In genomic region chr16:5049774-5050234, GRCm38 (mm10) we compare ENCODE assay signal across 8 mouse cellular contexts. TPM values are rescaled to one million over a fixed set of nuclear protein-coding genes. Genes with fewer than 3 reads are reported as not detected.
DNase-seq lines count a peak whose midpoint lies in the region; ATAC-seq and TF ChIP-seq lines count a peak whose summit lies in the region.

Gene Glyr1 (minus strand): TSS chr16:5049863.
Gene Ubn1 (plus strand): TSS chr16:5050057.

- peak within 1 kb of the TSS; percentile 98 for H3K27ac ChIP-seq in heart, embryonic 12.5 days (ENCODE audit: poor library complexity, severe bottlenecking)
- H3K27ac ChIP-seq in kidney, postnatal 0 days = peak within 1 kb of the TSS; percentile 99
- H3K27ac ChIP-seq in liver, embryonic 11.5 days (ENCODE audit: low read depth, low read length) = peak within 1 kb of the TSS; percentile 97
- H3K27ac ChIP-seq in stomach, embryonic 14.5 days (ENCODE audit: low read length) = peak within 1 kb of the TSS; percentile 97

- H3K9me3 ChIP-seq in heart, embryonic 12.5 days (replicated peaks) = no peaks in the 10 kb centered on the region
- no peaks in the 10 kb centered on the region for H3K9me3 ChIP-seq in kidney, postnatal 0 days (replicated peaks; ENCODE audit: low read length)
- no peaks in the 10 kb centered on the region for H3K9me3 ChIP-seq in liver, embryonic 11.5 days (ENCODE audit: control insufficient read depth, low read length)
- H3K9me3 ChIP-seq in stomach, embryonic 14.5 days (ENCODE audit: control insufficient read depth, low read depth, low read length) = no peaks in the 10 kb centered on the region

- no peaks in the 10 kb centered on the region for H3K27me3 ChIP-seq in heart, embryonic 12.5 days (replicated peaks)
- no peaks in the 10 kb centered on the region for H3K27me3 ChIP-seq in kidney, postnatal 0 days (ENCODE audit: insufficient read depth, low read length)
- H3K27me3 ChIP-seq in liver, embryonic 11.5 days (replicated peaks; ENCODE audit: control insufficient read depth, insufficient read depth, low read length) = no peaks in the 10 kb centered on the region
- no peaks in the 10 kb centered on the region for H3K27me3 ChIP-seq in stomach, embryonic 14.5 days (ENCODE audit: control insufficient read depth, insufficient read depth, low read length)

- peak within 1 kb of the TSS; percentile 99 for H3K4me2 ChIP-seq in heart, embryonic 12.5 days
- H3K4me2 ChIP-seq in kidney, postnatal 0 days (ENCODE audit: low read length) = peak within 1 kb of the TSS; percentile 90
- peak within 1 kb of the TSS; percentile 87 for H3K4me2 ChIP-seq in liver, embryonic 11.5 days
- H3K4me2 ChIP-seq in stomach, embryonic 14.5 days (replicated peaks; ENCODE audit: low read depth, low read length) = peak within 1 kb of the TSS; percentile 90

- H3K4me3 ChIP-seq in heart, embryonic 12.5 days = peak within 1 kb of the TSS; percentile 100
- peak within 1 kb of the TSS; percentile 95 for H3K4me3 ChIP-seq in kidney, postnatal 0 days (replicated peaks; ENCODE audit: low read depth, low read length)
- H3K4me3 ChIP-seq in liver, embryonic 11.5 days (ENCODE audit: low read depth, low read length) = peak within 1 kb of the TSS; percentile 75
- peak within 1 kb of the TSS; percentile 95 for H3K4me3 ChIP-seq in stomach, embryonic 14.5 days (ENCODE audit: low read depth, low read length)

- TF ChIP-seq CTCF in kidney, postnatal 0 days (IDR thresholded peaks at IDR 0.05; ENCODE audit: low read depth) = 0 out of 2 replicates have a peak, but pooled peaks have one; percentile 1

- peaks cover 16% of the 10 kb centered on the region for H3K4me1 ChIP-seq in heart, embryonic 12.5 days (replicated peaks)
- H3K4me1 ChIP-seq in kidney, postnatal 0 days (replicated peaks; ENCODE audit: insufficient read depth, low read length) = peaks cover 20% of the 10 kb centered on the region
- peaks cover 9% of the 10 kb centered on the region for H3K4me1 ChIP-seq in liver, embryonic 11.5 days (replicated peaks; ENCODE audit: control insufficient read depth, insufficient read depth, low read length)
- H3K4me1 ChIP-seq in stomach, embryonic 14.5 days (ENCODE audit: control insufficient read depth, insufficient read depth, low read length) = peaks cover 17% of the 10 kb centered on the region; the same call in 1 of the 2 replicates

- ATAC-seq in erythroid progenitor cell, adult 5-6 weeks (replicated peaks; ENCODE audit: low FRiP score, poor library complexity, severe bottlenecking) = peak; percentile 95
- peak; percentile 99 for ATAC-seq in heart, embryonic 12.5 days (ENCODE audit: insufficient number of reproducible peaks, low FRiP score)
- ATAC-seq in kidney, postnatal 0 days (replicated peaks; ENCODE audit: low FRiP score, low read depth) = peak; percentile 99
- peak; percentile 98 for ATAC-seq in liver, embryonic 11.5 days (replicated peaks; ENCODE audit: low FRiP score)
- ATAC-seq in stomach, embryonic 14.5 days (ENCODE audit: insufficient number of reproducible peaks, insufficient read depth, low FRiP score, low read depth) = peak; percentile 99

- 0% methylated on average over 56 of the region's 56 CpGs for WGBS in heart, embryonic 12.5 days
- WGBS in kidney, postnatal 0 days = under 1% methylated on average over 50 of the region's 56 CpGs
- under 1% methylated on average over 52 of the region's 56 CpGs for WGBS in liver, embryonic 11.5 days
- WGBS in stomach, embryonic 14.5 days = under 1% methylated on average over 56 of the region's 56 CpGs

- H3K9ac ChIP-seq in heart, embryonic 12.5 days = peak within 1 kb of the TSS; percentile 98
- H3K9ac ChIP-seq in kidney, postnatal 0 days (ENCODE audit: low read depth, low read length) = peak within 1 kb of the TSS; percentile 93
- peak within 1 kb of the TSS; percentile 94 for H3K9ac ChIP-seq in liver, embryonic 11.5 days (ENCODE audit: low read depth, low read length)
- H3K9ac ChIP-seq in stomach, embryonic 14.5 days (replicated peaks; ENCODE audit: low read depth, low read length) = peak within 1 kb of the TSS; percentile 91

- peak; percentile 100 for DNase-seq in CD4-positive helper T cell, adult 2 months (ENCODE audit: low read depth, low spot score)
- DNase-seq in brain, embryonic 18.5 days (ENCODE audit: low read depth, low spot score) = peak; percentile 98
- DNase-seq in kidney, postnatal 0 days (ENCODE audit: low spot score) = peak; percentile 99
- DNase-seq in liver, embryonic 11.5 days (ENCODE audit: low spot score) = peak; percentile 96
- DNase-seq in naive thymus-derived CD4-positive, alpha-beta T cell, adult 2 months (ENCODE audit: low read depth) = peak; percentile 100

- peaks cover 31% of the 10 kb centered on the region for H3K36me3 ChIP-seq in heart, embryonic 12.5 days
- H3K36me3 ChIP-seq in kidney, postnatal 0 days (ENCODE audit: insufficient read depth, low read length) = peaks cover 13% of the 10 kb centered on the region
- H3K36me3 ChIP-seq in liver, embryonic 11.5 days (ENCODE audit: control insufficient read depth, insufficient read depth, low read length) = peaks cover 10% of the 10 kb centered on the region
- H3K36me3 ChIP-seq in stomach, embryonic 14.5 days (ENCODE audit: control insufficient read depth, insufficient read depth, low read length) = peaks cover 32% of the 10 kb centered on the region

RNA-seq across cellular contexts. Expression of gene Glyr1, which starts in this region (rescaled TPM):
- total RNA-seq in erythroid progenitor cell, adult 5-6 weeks (2015; ENCODE audit: low replicate concordance) = 28.8 and 47.8 TPM in 2 replicates
- total RNA-seq in erythroid progenitor cell, adult 5-6 weeks (2017; ENCODE audit: low replicate concordance) = 45.9 and 49.9 TPM in 2 replicates
- 111 and 114 TPM in 2 replicates for polyA plus RNA-seq in heart, embryonic 12.5 days (2016; fragmentation: Nextera tagmentation; extraction: Ambion mirVana)
- 108 and 120 TPM in 2 replicates for polyA plus RNA-seq in kidney, postnatal 0 days (2015; fragmentation: Nextera tagmentation; extraction: Ambion mirVana)
- polyA plus RNA-seq in liver, embryonic 11.5 days (2014; fragmentation: Nextera tagmentation; extraction: Ambion mirVana) = 84.8 and 96.2 TPM in 2 replicates
- 76.6 and 81.7 TPM in 2 replicates for polyA plus RNA-seq in stomach, embryonic 14.5 days (2014; fragmentation: Nextera tagmentation; extraction: Ambion mirVana)

RNA-seq across cellular contexts. Expression of gene Ubn1, which starts in this region (rescaled TPM):
- total RNA-seq in erythroid progenitor cell, adult 5-6 weeks (2015; ENCODE audit: low replicate concordance) = 28.1 and 41.8 TPM in 2 replicates
- total RNA-seq in erythroid progenitor cell, adult 5-6 weeks (2017; ENCODE audit: low replicate concordance) = 50.9 and 75.1 TPM in 2 replicates
- polyA plus RNA-seq in heart, embryonic 12.5 days (2016; fragmentation: Nextera tagmentation; extraction: Ambion mirVana) = 16.3 and 16.7 TPM in 2 replicates
- polyA plus RNA-seq in kidney, postnatal 0 days (2015; fragmentation: Nextera tagmentation; extraction: Ambion mirVana) = 15.2 and 16.8 TPM in 2 replicates
- 17.2 and 19.2 TPM in 2 replicates for polyA plus RNA-seq in liver, embryonic 11.5 days (2014; fragmentation: Nextera tagmentation; extraction: Ambion mirVana)
- 24.5 and 26.2 TPM in 2 replicates for polyA plus RNA-seq in stomach, embryonic 14.5 days (2014; fragmentation: Nextera tagmentation; extraction: Ambion mirVana)

Comparison
In these comparisons a context has a peak if more than half of its experiments do, and no peak if none do; other contexts are left out.
1. Peak in every context shown above with its lines: DNase-seq, ATAC-seq, H3K4me3 ChIP-seq and H3K27ac ChIP-seq.